Mouse (Mus musculus) myocyte (in vitro differentiated cells): ENCODE data around the gene Pdzd8. TPM values are rescaled to one million over a fixed set of nuclear protein-coding genes. Genes with fewer than 3 reads are reported as not detected.

Source experiments
- H3K27me3 ChIP-seq: one replicate; pipeline ENCODE4 v1.6.1; 2011; ENCODE audit not compliant: control insufficient read depth, insufficient read depth, insufficient read length
- H3K36me3 ChIP-seq: one replicate; pipeline ENCODE4 v1.6.1; 2011; ENCODE audit not compliant: control insufficient read depth, insufficient read depth
- H3K4me2 ChIP-seq: one replicate; pipeline ENCODE4 v1.6.1; 2011; ENCODE audit warnings: low read depth, control low read depth
- H3K4me3 ChIP-seq: one replicate; pipeline ENCODE4 v1.5.1; 2011; ENCODE audit warnings: mild to moderate bottlenecking, control low read depth, moderate library complexity
- H3K79me2 ChIP-seq: one replicate; pipeline ENCODE4 v1.6.1; 2011; ENCODE audit not compliant: control insufficient read depth, insufficient read depth
- H3ac ChIP-seq: one replicate; pipeline ENCODE4 v1.6.1; 2011; ENCODE audit not compliant: control insufficient read depth, insufficient read length
- CEBPB ChIP-seq: IDR thresholded peaks from 2 replicates; pipeline ENCODE4 v1.6.1; 2011; ENCODE audit warnings: mild to moderate bottlenecking, moderate library complexity; ENCODE audit not compliant: poor library complexity, insufficient read depth, severe bottlenecking
- E2F4 ChIP-seq: IDR thresholded peaks from one replicate; pipeline ENCODE4 v1.6.1; 2011; ENCODE audit warnings: mild to moderate bottlenecking, control low read depth, moderate library complexity; ENCODE audit not compliant: insufficient read depth
- MAX ChIP-seq: IDR thresholded peaks from one replicate; pipeline ENCODE4 v1.6.1; 2011; ENCODE audit warnings: low read depth, mild to moderate bottlenecking, control low read depth
- MYOD1 ChIP-seq, 3 experiments: IDR thresholded peaks; one replicate each; pipeline ENCODE4 v1.6.1; 2011; ENCODE audit warnings: control low read depth in 2 of 3, low read depth in 2 of 3, mild to moderate bottlenecking in 2 of 3, moderate library complexity in 1 of 3; ENCODE audit not compliant: insufficient read length in 2 of 3, control insufficient read depth in 1 of 3
- MYOG ChIP-seq, 3 experiments: IDR thresholded peaks; one replicate each; pipeline ENCODE4 v1.6.1; 2011; ENCODE audit warnings: control low read depth in 2 of 3, low read depth in 2 of 3, mild to moderate bottlenecking in 2 of 3; ENCODE audit not compliant: insufficient read length in 2 of 3, control insufficient read depth in 1 of 3, insufficient read depth in 1 of 3
- POLR2A ChIP-seq: IDR thresholded peaks from one replicate; pipeline ENCODE4 v1.6.1; 2011; ENCODE audit warnings: low read depth, mild to moderate bottlenecking, control low read depth, moderate library complexity; ENCODE audit not compliant: insufficient read length
- POLR2AphosphoS2 ChIP-seq: IDR thresholded peaks from one replicate; pipeline ENCODE4 v1.6.1; 2011; ENCODE audit warnings: low read depth, control low read depth; ENCODE audit not compliant: insufficient read length
- REST ChIP-seq: IDR thresholded peaks from one replicate; pipeline ENCODE4 v1.6.1; 2011; ENCODE audit warnings: mild to moderate bottlenecking, control low read depth, moderate library complexity; ENCODE audit not compliant: insufficient read depth, insufficient read length
- SRF ChIP-seq: IDR thresholded peaks from one replicate; pipeline ENCODE4 v1.6.1; 2011; ENCODE audit warnings: low read depth; ENCODE audit not compliant: control insufficient read depth, insufficient read length
- TCF12 ChIP-seq: IDR thresholded peaks from one replicate; pipeline ENCODE4 v1.6.1; 2011; ENCODE audit warnings: mild to moderate bottlenecking, control low read depth; ENCODE audit not compliant: poor library complexity, insufficient read depth, severe bottlenecking
- TCF3 ChIP-seq: IDR thresholded peaks from one replicate; pipeline ENCODE4 v1.6.1; 2011; ENCODE audit warnings: low read depth, control low read depth; ENCODE audit not compliant: insufficient read length
- USF1 ChIP-seq: IDR thresholded peaks from one replicate; pipeline ENCODE4 v1.6.1; 2011; ENCODE audit warnings: low read depth, mild to moderate bottlenecking, control low read depth, moderate library complexity
- polyA plus RNA-seq: library from polyadenylated mRNA; unstranded; fragments of >200 nt; fragmentation: generic; extraction: Trizol; gene quantifications from one replicate; pipeline ENCODE4 v1.2.1, GENCODE M21; 2012; ENCODE audit warnings: missing spikeins

The Pdzd8 gene
- polyA plus RNA-seq, 1 experiment = 12.2 TPM

DNA sequence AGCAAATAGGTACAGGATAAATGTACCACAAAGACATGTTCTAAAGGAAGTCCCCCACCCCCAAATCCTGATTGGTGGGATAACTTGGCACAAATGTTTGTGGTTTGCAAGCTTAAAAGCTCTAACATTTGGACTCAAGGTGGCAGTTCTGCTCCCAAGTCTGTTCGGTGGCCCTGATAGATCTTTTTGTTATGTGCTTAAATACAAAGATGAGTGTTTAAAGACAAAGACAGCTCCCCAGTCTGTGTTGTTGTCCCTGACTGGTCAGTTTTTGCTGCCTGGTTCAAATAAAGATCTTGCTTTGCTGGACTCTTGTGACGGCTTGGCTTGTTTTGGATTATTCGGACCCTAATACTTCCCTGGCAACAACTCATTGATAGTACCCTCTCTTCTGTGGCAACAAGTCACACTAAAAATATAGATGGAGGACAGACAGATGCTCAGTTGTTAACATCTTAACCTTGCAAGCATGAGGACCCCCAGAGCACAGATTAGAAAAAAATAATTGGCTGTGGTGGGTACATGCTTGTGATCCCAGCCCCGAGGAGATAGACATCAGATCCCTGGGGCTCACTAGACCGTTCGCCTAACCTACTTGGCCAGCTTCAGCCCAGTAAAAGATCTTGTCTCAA lies 3.9 kb upstream of the Pdzd8 start:
- no peak for TF ChIP-seq POLR2AphosphoS2
- no peak for TF ChIP-seq MYOG (IDR thresholded peaks at IDR 0.05; ENCODE audit: control insufficient read depth in 1 of 3, insufficient read depth in 1 of 3, insufficient read length in 2 of 3, low read depth in 2 of 3)
- no peak for TF ChIP-seq MAX
- TF ChIP-seq SRF = no peak
- no peak for TF ChIP-seq MYOD1 (IDR thresholded peaks at IDR 0.05; ENCODE audit: control insufficient read depth in 1 of 3, insufficient read length in 2 of 3, low read depth in 2 of 3)
- no peak for TF ChIP-seq TCF3
- no peak for TF ChIP-seq E2F4
- TF ChIP-seq USF1 = no peak
- TF ChIP-seq TCF12 = no peak
- TF ChIP-seq REST = no peak

DNA sequence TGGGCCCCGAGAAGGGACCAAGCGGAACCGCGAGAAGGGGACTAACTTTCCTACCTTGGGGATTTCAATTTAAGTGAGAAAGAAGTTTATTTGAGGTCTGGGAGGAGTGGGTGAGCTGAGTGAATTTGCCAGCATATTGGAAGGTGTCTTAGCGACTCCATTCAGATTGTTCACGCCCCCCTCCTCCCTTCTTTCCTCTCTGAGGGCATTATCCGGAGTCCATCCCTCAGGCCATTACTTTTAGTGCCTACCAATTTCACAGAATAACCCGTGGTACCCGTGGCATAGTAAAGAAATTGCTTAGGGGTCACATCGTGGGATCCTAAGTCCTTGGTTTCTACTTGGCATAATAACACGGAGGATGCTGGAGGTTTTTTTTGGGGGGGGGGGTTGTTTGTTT lies 745 bp upstream of the Pdzd8 start:
- Histone ChIP-seq H3K79me2 (peaks cover 37% of the 10 kb centered on the region), H3K4me2 (peak overlapping the region; percentile 79), H3ac (peak overlapping the region; percentile 91), H3K27me3 (peaks cover 5% of the 10 kb centered on the region), H3K4me3 (peak overlapping the region; percentile 97), H3K36me3 (no peaks in the 10 kb centered on the region)
- TF ChIP-seq MYOG (IDR thresholded peaks at IDR 0.05; ENCODE audit: control insufficient read depth in 1 of 3, insufficient read depth in 1 of 3, insufficient read length in 2 of 3, low read depth in 2 of 3) (no peak), TCF12 (no peak), USF1 (no peak)

More for the DNA sequence above, 3.9 kb upstream of the Pdzd8 start:
- Histone ChIP-seq H3K4me2 (no peak overlapping the region), H3K79me2 (peaks cover 6% of the 10 kb centered on the region), H3K27me3 (peaks cover 21% of the 10 kb centered on the region), H3K36me3 (no peaks in the 10 kb centered on the region), H3K4me3 (no peak overlapping the region), H3ac (no peak overlapping the region)

DNA sequence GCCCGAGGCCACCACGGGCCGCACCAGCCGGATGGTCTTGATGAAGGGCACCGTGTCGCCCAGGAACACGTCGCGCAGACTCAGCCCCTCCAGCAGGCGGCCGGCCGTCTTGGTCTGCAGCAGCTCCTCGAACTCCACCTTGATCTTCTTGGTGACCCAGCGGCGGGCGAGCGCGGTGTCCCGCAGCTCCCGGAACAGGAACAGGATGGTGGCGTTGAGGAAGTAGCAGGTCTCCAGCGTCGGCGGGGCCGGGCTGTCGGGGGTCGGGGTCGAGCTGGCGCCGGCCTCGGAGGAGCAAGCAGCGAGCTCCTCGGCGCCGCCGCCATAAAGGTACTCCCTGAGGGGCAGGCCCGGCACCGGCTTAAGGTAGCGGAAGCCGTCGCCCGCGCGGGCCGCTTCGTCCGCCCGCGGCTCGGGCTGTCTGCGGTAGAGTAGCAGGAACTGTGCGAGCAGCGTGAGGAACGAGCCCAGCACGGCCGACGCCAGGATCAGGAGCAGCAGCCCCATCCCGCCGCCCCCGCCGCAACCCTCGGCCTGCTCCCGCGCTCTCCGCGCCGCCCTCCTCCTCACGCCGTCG lies 411 bp downstream of the Pdzd8 start:
- Histone ChIP-seq H3K4me2 (peak overlapping the region; percentile 87), H3ac (peak overlapping the region; percentile 91), H3K4me3 (peak overlapping the region; percentile 97), H3K79me2 (peaks cover 49% of the 10 kb centered on the region), H3K27me3 (no peaks in the 10 kb centered on the region), H3K36me3 (no peaks in the 10 kb centered on the region)
- TF ChIP-seq USF1 (no peak), MYOD1 (IDR thresholded peaks at IDR 0.05; ENCODE audit: control insufficient read depth in 1 of 3, insufficient read length in 2 of 3, low read depth in 2 of 3) (no peak), POLR2AphosphoS2 (no peak), SRF (no peak), CEBPB (no peak), MAX (no peak)

DNA sequence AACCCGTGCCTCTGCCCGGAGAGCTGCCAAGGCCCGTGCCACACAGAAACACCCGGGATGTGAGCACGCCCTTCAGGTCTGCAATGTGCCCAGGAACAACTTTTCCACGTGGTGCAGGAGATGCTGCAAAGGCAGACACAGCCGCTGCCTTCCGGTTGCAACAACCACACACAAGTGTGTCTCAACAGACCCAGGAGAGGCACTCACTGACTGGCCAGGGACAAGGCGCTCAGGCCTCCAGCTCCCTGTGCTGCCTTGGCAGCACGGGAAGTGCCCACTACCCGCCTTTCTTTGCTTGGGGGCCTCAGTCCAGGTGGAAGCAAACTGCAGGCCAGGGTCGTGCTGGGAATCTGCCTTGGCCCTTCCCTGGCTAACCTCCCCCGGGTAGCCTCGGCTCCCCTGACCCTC lies 1.3 kb downstream of the Pdzd8 start:
- Histone ChIP-seq H3K79me2 (peaks cover 58% of the 10 kb centered on the region), H3K36me3 (no peaks in the 10 kb centered on the region), H3K4me2 (peak overlapping the region; percentile 87), H3K4me3 (peak overlapping the region; percentile 97), H3ac (peak overlapping the region; percentile 91), H3K27me3 (no peaks in the 10 kb centered on the region)
- TF ChIP-seq E2F4 (no peak), MAX (peak; percentile 69), REST (no peak), POLR2AphosphoS2 (peak; percentile 47), CEBPB (no peak), TCF3 (no peak), MYOG (IDR thresholded peaks at IDR 0.05; ENCODE audit: control insufficient read depth in 1 of 3, insufficient read depth in 1 of 3, insufficient read length in 2 of 3, low read depth in 2 of 3) (no peak), SRF (no peak), TCF12 (no peak), MYOD1 (IDR thresholded peaks at IDR 0.05; ENCODE audit: control insufficient read depth in 1 of 3, insufficient read length in 2 of 3, low read depth in 2 of 3) (no peak), USF1 (peak; percentile 19), POLR2A (peak; percentile 51)

DNA sequence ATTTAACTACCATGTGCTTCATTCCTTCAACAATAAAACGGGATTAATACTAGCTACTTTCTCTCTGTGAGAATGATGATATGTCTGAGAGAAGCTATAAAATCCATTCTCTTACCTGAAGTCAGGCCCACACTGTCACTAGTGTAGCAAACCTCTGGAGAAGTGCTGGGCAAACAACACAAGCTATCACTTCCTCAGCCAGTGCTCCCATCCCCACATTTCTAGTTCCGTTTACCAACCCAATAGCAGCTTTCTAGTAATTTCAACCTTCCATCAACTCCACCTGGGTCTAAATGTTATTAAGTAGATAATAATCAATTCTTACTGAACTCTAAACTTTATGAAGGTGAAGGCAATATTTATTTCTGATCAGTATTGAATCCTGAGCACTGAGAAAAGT lies 2.6 kb downstream of the Pdzd8 start:
- TF ChIP-seq CEBPB (no peak), TCF12 (no peak), SRF (no peak), MYOG (IDR thresholded peaks at IDR 0.05; ENCODE audit: control insufficient read depth in 1 of 3, insufficient read depth in 1 of 3, insufficient read length in 2 of 3, low read depth in 2 of 3) (no peak), REST (no peak), TCF3 (no peak), POLR2A (no peak), MAX (no peak), MYOD1 (IDR thresholded peaks at IDR 0.05; ENCODE audit: control insufficient read depth in 1 of 3, insufficient read length in 2 of 3, low read depth in 2 of 3) (no peak), POLR2AphosphoS2 (no peak), USF1 (no peak), E2F4 (no peak)
- H3K36me3 ChIP-seq = no peaks in the 10 kb centered on the region
- H3K27me3 ChIP-seq = no peaks in the 10 kb centered on the region
- peaks cover 66% of the 10 kb centered on the region for H3K79me2 ChIP-seq
- no peak overlapping the region for H3ac ChIP-seq
- H3K4me2 ChIP-seq = peak overlapping the region; percentile 87
- peak overlapping the region; percentile 97 for H3K4me3 ChIP-seq
